ENCODE assay signal across 29 mouse cellular contexts in genomic region chr3:85789748-85790147, GRCm38 (mm10). TPM values are rescaled to one million over a fixed set of nuclear protein-coding genes. Genes with fewer than 3 reads are reported as not detected.
DNase-seq lines count a peak whose midpoint lies in the region; ATAC-seq and TF ChIP-seq lines count a peak whose summit lies in the region.
"Had no signal": no experiment of that assay in that cellular context is flagged by ENCODE, and none has a peak within 500 bp of the region (broad histone marks: within the 10 kb centered on the region; RNA-seq: fewer than 3 reads in every experiment).

No protein-coding gene starts in this region.

- no peak overlapping the region for H3K9ac ChIP-seq in forebrain, embryonic 14.5 days (ENCODE audit: low read length)
- no peak overlapping the region for H3K9ac ChIP-seq in forebrain, embryonic 11.5 days (ENCODE audit: low read length)
- no peak overlapping the region for H3K9ac ChIP-seq in forebrain, postnatal 0 days
- H3K9ac ChIP-seq in forebrain, embryonic 13.5 days: no peak overlapping the region
- no peak overlapping the region for H3K9ac ChIP-seq in midbrain, embryonic 13.5 days (replicated peaks)
- H3K9ac ChIP-seq: embryonic facial prominence, embryonic 13.5 days; heart, embryonic 13.5 days; hindbrain, embryonic 14.5 days had no signal

- TF ChIP-seq CTCF in forebrain, postnatal 0 days (IDR thresholded peaks at IDR 0.05; ENCODE audit: low read depth): no peak
- no peak for TF ChIP-seq CTCF in brain, embryonic 14.5 days (IDR thresholded peaks at IDR 0.05; ENCODE audit: borderline replicate concordance, extremely low read depth, insufficient read depth, insufficient read length)

- H3K36me3 ChIP-seq in forebrain, embryonic 14.5 days (ENCODE audit: control insufficient read depth, insufficient read depth, low read length): no peaks in the 10 kb centered on the region
- H3K36me3 ChIP-seq in forebrain, embryonic 11.5 days (ENCODE audit: control insufficient read depth, insufficient read depth, low read length): no peaks in the 10 kb centered on the region
- H3K36me3 ChIP-seq in forebrain, postnatal 0 days (ENCODE audit: insufficient read depth): no peaks in the 10 kb centered on the region
- no peaks in the 10 kb centered on the region for H3K36me3 ChIP-seq in forebrain, embryonic 13.5 days (ENCODE audit: poor library complexity, severe bottlenecking)
- H3K36me3 ChIP-seq in midbrain, embryonic 13.5 days: no peaks in the 10 kb centered on the region
- H3K36me3 ChIP-seq: embryonic facial prominence, embryonic 10.5 days; embryonic facial prominence, embryonic 13.5 days; G1E; heart, embryonic 10.5 days; heart, embryonic 13.5 days had no signal

- no peak overlapping the region for H3K4me3 ChIP-seq in forebrain, embryonic 14.5 days (ENCODE audit: low read depth, low read length)
- no peak overlapping the region for H3K4me3 ChIP-seq in forebrain, embryonic 11.5 days (ENCODE audit: low read depth, low read length)
- H3K4me3 ChIP-seq in forebrain, postnatal 0 days (ENCODE audit: low read depth, low read length): no peak overlapping the region
- H3K4me3 ChIP-seq in forebrain, embryonic 13.5 days: no peak overlapping the region
- H3K4me3 ChIP-seq in midbrain, embryonic 13.5 days (replicated peaks): no peak overlapping the region
- H3K4me3 ChIP-seq: embryonic facial prominence, embryonic 10.5 days; embryonic facial prominence, embryonic 13.5 days; heart, adult 2 months; heart, embryonic 10.5 days; heart, embryonic 13.5 days had no signal

- peak; percentile 44; the same call in 1 of the 2 replicates for ATAC-seq in forebrain, embryonic 14.5 days
- no peak for ATAC-seq in forebrain, embryonic 11.5 days (replicated peaks; ENCODE audit: low FRiP score)
- peak; percentile 54 for ATAC-seq in forebrain, postnatal 0 days
- ATAC-seq in forebrain, embryonic 13.5 days: no peak
- no peak for ATAC-seq in midbrain, embryonic 13.5 days
- ATAC-seq: hindbrain, postnatal 0 days; inflammation-experienced regulatory T-cells, adult 6 months; intestine, embryonic 16.5 days; Patski had no signal

- H3K27me3 ChIP-seq in forebrain, embryonic 14.5 days (replicated peaks; ENCODE audit: control insufficient read depth, insufficient read depth, low read length): no peaks in the 10 kb centered on the region
- H3K27me3 ChIP-seq in forebrain, embryonic 11.5 days (ENCODE audit: control insufficient read depth, insufficient read depth, low read length): no peaks in the 10 kb centered on the region
- no peaks in the 10 kb centered on the region for H3K27me3 ChIP-seq in forebrain, postnatal 0 days (ENCODE audit: insufficient read depth, low read length)
- no peaks in the 10 kb centered on the region for H3K27me3 ChIP-seq in forebrain, embryonic 13.5 days
- H3K27me3 ChIP-seq in midbrain, embryonic 13.5 days: no peaks in the 10 kb centered on the region
- H3K27me3 ChIP-seq: CH12.LX; embryonic facial prominence, embryonic 13.5 days; heart, embryonic 13.5 days; Patski had no signal

- no peaks in the 10 kb centered on the region for H3K9me3 ChIP-seq in forebrain, embryonic 14.5 days (replicated peaks; ENCODE audit: control insufficient read depth, low read length)
- H3K9me3 ChIP-seq in forebrain, embryonic 11.5 days (ENCODE audit: control insufficient read depth, low read length): no peaks in the 10 kb centered on the region
- no peaks in the 10 kb centered on the region for H3K9me3 ChIP-seq in forebrain, postnatal 0 days (ENCODE audit: low read length)
- no peaks in the 10 kb centered on the region for H3K9me3 ChIP-seq in forebrain, embryonic 13.5 days (replicated peaks)
- H3K9me3 ChIP-seq in midbrain, embryonic 13.5 days: no peaks in the 10 kb centered on the region
- H3K9me3 ChIP-seq: embryonic facial prominence, embryonic 10.5 days; embryonic facial prominence, embryonic 13.5 days; G1E; heart, embryonic 10.5 days; heart, embryonic 13.5 days had no signal

- no peaks in the 10 kb centered on the region for H3K4me1 ChIP-seq in forebrain, embryonic 14.5 days (ENCODE audit: control insufficient read depth, insufficient read depth, low read length)
- H3K4me1 ChIP-seq in forebrain, embryonic 11.5 days (replicated peaks; ENCODE audit: control insufficient read depth, insufficient read depth, low read length): no peaks in the 10 kb centered on the region
- no peaks in the 10 kb centered on the region for H3K4me1 ChIP-seq in forebrain, postnatal 0 days (ENCODE audit: insufficient read depth)
- 0 out of 2 replicates have a peak, but pooled peaks cover 5% of the 10 kb centered on the region for H3K4me1 ChIP-seq in forebrain, embryonic 13.5 days
- H3K4me1 ChIP-seq in midbrain, embryonic 13.5 days (replicated peaks): no peaks in the 10 kb centered on the region
- H3K4me1 ChIP-seq: embryonic facial prominence, embryonic 10.5 days; embryonic facial prominence, embryonic 13.5 days; heart, embryonic 10.5 days; heart, embryonic 13.5 days had no signal

- WGBS in forebrain, embryonic 14.5 days: 67% methylated on average over 4 of the region's 4 CpGs
- 86% methylated on average over 4 of the region's 4 CpGs for WGBS in forebrain, embryonic 11.5 days
- WGBS in forebrain, postnatal 0 days: 44% methylated on average over 4 of the region's 4 CpGs
- WGBS in forebrain, embryonic 13.5 days: 77% methylated on average over 4 of the region's 4 CpGs
- WGBS in midbrain, embryonic 13.5 days: 57% methylated on average over 4 of the region's 4 CpGs

- TF ChIP-seq POLR2A in brain, embryonic 14.5 days (IDR thresholded peaks at IDR 0.05; ENCODE audit: borderline replicate concordance, extremely low read depth, insufficient read depth, insufficient read length, poor library complexity, severe bottlenecking): no peak

- no peak overlapping the region for H3K27ac ChIP-seq in forebrain, embryonic 14.5 days (ENCODE audit: low read depth, low read length)
- no peak overlapping the region for H3K27ac ChIP-seq in forebrain, embryonic 11.5 days (ENCODE audit: low read depth, low read length)
- no peak overlapping the region for H3K27ac ChIP-seq in forebrain, postnatal 0 days (ENCODE audit: low read depth, low read length)
- no peak overlapping the region for H3K27ac ChIP-seq in forebrain, embryonic 13.5 days
- no peak overlapping the region for H3K27ac ChIP-seq in midbrain, embryonic 13.5 days
- H3K27ac ChIP-seq: embryonic facial prominence, embryonic 10.5 days; embryonic facial prominence, embryonic 13.5 days; heart, adult 2 months; heart, embryonic 10.5 days; heart, embryonic 13.5 days; hindbrain, embryonic 14.5 days; hindbrain, postnatal 0 days had no signal

- H3K4me2 ChIP-seq in forebrain, embryonic 14.5 days (ENCODE audit: low read length): no peak overlapping the region
- H3K4me2 ChIP-seq in forebrain, embryonic 11.5 days (ENCODE audit: low read depth, low read length, severe bottlenecking): no peak overlapping the region
- H3K4me2 ChIP-seq in forebrain, postnatal 0 days (ENCODE audit: low read depth): no peak overlapping the region
- H3K4me2 ChIP-seq in forebrain, embryonic 13.5 days: no peak overlapping the region
- H3K4me2 ChIP-seq in midbrain, embryonic 13.5 days (replicated peaks): no peak overlapping the region
- H3K4me2 ChIP-seq: embryonic facial prominence, embryonic 13.5 days; heart, embryonic 13.5 days; hindbrain, embryonic 14.5 days had no signal

- peak; percentile 6 for DNase-seq in cerebellum, adult 9-11 months
- no peak for DNase-seq in cerebellum, postnatal 4 days (ENCODE audit: low spot score in 2 of 2)
- peak; percentile 32 for DNase-seq in forebrain, embryonic 14.5 days (ENCODE audit: low spot score)
- no peak for DNase-seq in forebrain, embryonic 11.5 days (ENCODE audit: low spot score)
- DNase-seq in forebrain, postnatal 0 days: no peak
- DNase-seq in brain, embryonic 14.5 days (ENCODE audit: low read depth): peak; percentile 61
- DNase-seq: adrenal gland, postnatal 10 days; adrenal gland, postnatal 36 days; B cell, adult 2 months; embryo, embryonic 11 days; gastrocnemius, postnatal 25 days; heart, adult 2 months; heart, postnatal 14 days; heart, postnatal 4 days; kidney, adult 18-20 months; kidney, adult 9 months had no signal

RNA-seq across cellular contexts. Expression of gene Fam160a1, which starts 27.3 kb away (rescaled TPM):
- 0.51 and 0.99 TPM in 2 replicates for polyA plus RNA-seq in forebrain, embryonic 14.5 days (2014; fragmentation: Nextera tagmentation; extraction: Ambion mirVana)
- 0.64 and 0.67 TPM in 2 replicates for polyA plus RNA-seq in forebrain, embryonic 11.5 days (2014; fragmentation: Nextera tagmentation; extraction: Ambion mirVana)
- 2.6 and 2.8 TPM in 2 replicates for total RNA-seq in forebrain, postnatal 0 days (2014; rRNA removed)
- polyA plus RNA-seq in forebrain, postnatal 0 days (2015; fragmentation: Nextera tagmentation; extraction: Ambion mirVana): 0.57 and 0.67 TPM in 2 replicates
- 0.13 and 0.21 TPM in 2 replicates for polyA plus RNA-seq in forebrain, embryonic 13.5 days (2015; fragmentation: Nextera tagmentation; extraction: Ambion mirVana)
- 0.49 and 0.53 TPM in 2 replicates for polyA plus RNA-seq in brain, embryonic 14.5 days (2012; rRNA removed)
- polyA plus RNA-seq in midbrain, embryonic 13.5 days (2015; fragmentation: Nextera tagmentation; extraction: Ambion mirVana): 0.09 and 0.14 TPM in 2 replicates
- polyA plus RNA-seq: G1E had no signal

Comparison
In these comparisons a context has a peak if more than half of its experiments do, and no peak if none do; other contexts are left out.
1. DNase-seq: peak in cerebellum, adult 9-11 months (single experiment), forebrain, embryonic 14.5 days (single experiment) and brain, embryonic 14.5 days (single experiment); none in cerebellum, postnatal 4 days (0 of 2), forebrain, embryonic 11.5 days (single experiment) and forebrain, postnatal 0 days (single experiment).
2. ATAC-seq: peak in forebrain, embryonic 14.5 days (single experiment) and forebrain, postnatal 0 days (single experiment); none in forebrain, embryonic 11.5 days (single experiment), forebrain, embryonic 13.5 days (single experiment) and midbrain, embryonic 13.5 days (single experiment).